Mouse (Mus musculus) CH12.LX (cell line): ENCODE data around the gene Hk1. TPM values are rescaled to one million over a fixed set of nuclear protein-coding genes. Genes with fewer than 3 reads are reported as not detected.

Source experiments
- DNase-seq: peaks from one replicate; pipeline ENCODE4 v3.0.0-alpha.2; 2013; ENCODE audit errors: extremely low read depth
- H3K27ac ChIP-seq: 2 replicates; pipeline ENCODE4 v1.5.1; 2012; ENCODE audit warnings: low read depth, mild to moderate bottlenecking, control low read depth, moderate library complexity; ENCODE audit not compliant: insufficient read depth
- H3K27me3 ChIP-seq: replicated peaks from 2 replicates; pipeline ENCODE3; 2012; ENCODE audit warnings: inconsistent platforms
- H3K36me3 ChIP-seq, 2 experiments: replicated peaks in 1 of 2; 2 replicates each; pipeline versions ENCODE3 to v1.6.1; 2012; ENCODE audit warnings: inconsistent platforms in 1 of 2, low read length in 1 of 2, mild to moderate bottlenecking in 1 of 2, mixed read lengths in 1 of 2, moderate library complexity in 1 of 2; ENCODE audit not compliant: control insufficient read depth in 1 of 2, insufficient read depth in 1 of 2
- H3K4me1 ChIP-seq, 2 experiments: 2 replicates each; pipeline ENCODE4 v1.6.1; 2012; ENCODE audit warnings: inconsistent platforms in 1 of 2, moderate library complexity in 1 of 2; ENCODE audit not compliant: insufficient read depth in 2 of 2, control insufficient read depth in 1 of 2
- H3K4me2 ChIP-seq: 2 replicates; pipeline ENCODE4 v1.6.1; 2012; ENCODE audit warnings: low read depth, mild to moderate bottlenecking, control low read depth; ENCODE audit not compliant: poor library complexity, insufficient read depth, severe bottlenecking
- H3K4me3 ChIP-seq, 3 experiments: fragments of 150-350 bp in 1 of 3; sonication (generic) in 1 of 3; replicated peaks in 1 of 3; 2 replicates each; pipeline versions ENCODE3 to v1.5.1; 2011 to 2012; ENCODE audit warnings: low read depth in 2 of 3, low read length in 2 of 3, mild to moderate bottlenecking in 2 of 3, moderate library complexity in 2 of 3, control low read depth in 1 of 3, improper control_type of control experiment in 1 of 3, inconsistent platforms in 1 of 3, mixed read lengths in 1 of 3; ENCODE audit not compliant: poor library complexity in 1 of 3
- H3K79me2 ChIP-seq: replicated peaks from 2 replicates; pipeline ENCODE4 v1.6.1; 2012; ENCODE audit warnings: mild to moderate bottlenecking, moderate library complexity; ENCODE audit not compliant: control insufficient read depth, poor library complexity, insufficient read depth, severe bottlenecking; ENCODE audit errors: extremely low read depth
- H3K9ac ChIP-seq: 2 replicates; pipeline ENCODE4 v1.6.1; 2012; ENCODE audit warnings: low read depth, mild to moderate bottlenecking, control low read depth, moderate library complexity; ENCODE audit not compliant: insufficient read depth
- H3K9me3 ChIP-seq: replicated peaks from 2 replicates; pipeline ENCODE3; 2012; ENCODE audit warnings: low read length, inconsistent platforms, mixed read lengths
- BHLHE40 ChIP-seq: IDR thresholded peaks from 2 replicates; pipeline ENCODE4 v1.6.1; 2011; ENCODE audit warnings: mild to moderate bottlenecking, low read depth, low read length, improper control_type of control experiment
- CHD1 ChIP-seq: IDR thresholded peaks from 2 replicates; pipeline ENCODE4 v1.6.1; 2012; ENCODE audit warnings: low read depth, low read length, improper control_type of control experiment, inconsistent platforms
- CHD2 ChIP-seq: IDR thresholded peaks from 2 replicates; pipeline ENCODE4 v1.6.1; 2011; ENCODE audit warnings: low read length, improper control_type of control experiment
- EP300 ChIP-seq: IDR thresholded peaks from 2 replicates; pipeline ENCODE4 v1.6.1; 2011; ENCODE audit warnings: low read length, improper control_type of control experiment
- GABPA ChIP-seq: IDR thresholded peaks from 2 replicates; pipeline ENCODE4 v1.6.1; 2012; ENCODE audit warnings: low read depth, low read length, improper control_type of control experiment, inconsistent platforms; ENCODE audit not compliant: insufficient replicate concordance
- IRF4 ChIP-seq: IDR thresholded peaks from 2 replicates; pipeline ENCODE4 v1.6.1; 2014; ENCODE audit warnings: low read depth, mild to moderate bottlenecking, inconsistent platforms, low read length, improper control_type of control experiment
- JUN ChIP-seq: IDR thresholded peaks from 2 replicates; pipeline ENCODE4 v1.6.1; 2011; ENCODE audit warnings: low read depth, mild to moderate bottlenecking, low read length, improper control_type of control experiment, moderate library complexity; ENCODE audit not compliant: insufficient read depth
- KAT2A ChIP-seq: IDR thresholded peaks from 2 replicates; pipeline ENCODE4 v1.6.1; 2012; ENCODE audit warnings: low read length, improper control_type of control experiment, inconsistent platforms; ENCODE audit not compliant: insufficient replicate concordance
- MYC ChIP-seq: IDR thresholded peaks from 2 replicates; pipeline ENCODE4 v1.6.1; 2011; ENCODE audit warnings: low read depth, mild to moderate bottlenecking, improper control_type of control experiment, low read length
- NRF1 ChIP-seq: IDR thresholded peaks from 2 replicates; pipeline ENCODE4 v1.6.1; 2014; ENCODE audit warnings: low read depth, mild to moderate bottlenecking, inconsistent platforms, low read length, improper control_type of control experiment, moderate library complexity
- SIN3A ChIP-seq: IDR thresholded peaks from 2 replicates; pipeline ENCODE4 v1.6.1; 2012; ENCODE audit warnings: low read length, improper control_type of control experiment, inconsistent platforms
- TBP ChIP-seq: conservative IDR thresholded peaks from 2 replicates; pipeline ENCODE4 v1.6.1; 2011; ENCODE audit warnings: low read depth, low read length, improper control_type of control experiment
- TCF12 ChIP-seq: IDR thresholded peaks from 2 replicates; pipeline ENCODE4 v1.6.1; 2014; ENCODE audit warnings: low read depth, mild to moderate bottlenecking, inconsistent platforms, low read length, improper control_type of control experiment
- UBTF ChIP-seq: IDR thresholded peaks from 2 replicates; pipeline ENCODE4 v1.6.1; 2012; ENCODE audit warnings: low read depth, mild to moderate bottlenecking, inconsistent platforms, low read length, improper control_type of control experiment, moderate library complexity
- ZC3H11A ChIP-seq: IDR thresholded peaks from 2 replicates; pipeline ENCODE4 v1.6.1; 2012; ENCODE audit warnings: low read depth, mild to moderate bottlenecking, inconsistent platforms, low read length, improper control_type of control experiment
- ZKSCAN1 ChIP-seq: IDR thresholded peaks from 2 replicates; pipeline ENCODE4 v1.6.1; 2012; ENCODE audit warnings: low read depth, inconsistent platforms, low read length, improper control_type of control experiment, borderline replicate concordance
- ZMIZ1 ChIP-seq: IDR thresholded peaks from 2 replicates; pipeline ENCODE4 v1.6.1; 2012; ENCODE audit warnings: low read depth, mild to moderate bottlenecking, inconsistent platforms, low read length, improper control_type of control experiment
- dilution Hi-C: fragments of 300-500 bp; cut with MboI; formaldehyde crosslinking; loops from 2 replicates; pipeline ENCODE4 v1.14.3; 2020; ENCODE audit warnings: low sequenced_read_pairs; ENCODE audit not compliant: extremely low pct_unique_long_range_greater_than_20kb, extremely low pct_ligation_motif_present
- in situ Hi-C: fragments of 300-500 bp; cut with MboI; formaldehyde crosslinking; loops from 3 replicates; pipeline ENCODE4 v1.14.3; 2019; ENCODE audit warnings: low sequenced_read_pairs, low pct_ligation_motif_present, low pct_unique_long_range_greater_than_20kb, mixed read lengths
- polyA plus RNA-seq: library from polyadenylated mRNA; unstranded; fragments of >175 nt; gene quantifications from 2 replicates; pipeline ENCODE4 v1.2.1, GENCODE M21; 2012; ENCODE audit warnings: low read depth; ENCODE audit not compliant: insufficient read length
- total RNA-seq, 2 experiments: library from RNA; depleted of rRNA; stranded (reverse); fragments of 300-350 nt in 1 of 2; fragments of >200 nt in 1 of 2; gene quantifications; 2 replicates each; pipeline ENCODE4 v1.2.3; 2012 to 2014

Gene Hk1
- total and polyA plus RNA-seq, 3 experiments, result 9.3 to 30.1 (median 23.4) TPM

DNA sequence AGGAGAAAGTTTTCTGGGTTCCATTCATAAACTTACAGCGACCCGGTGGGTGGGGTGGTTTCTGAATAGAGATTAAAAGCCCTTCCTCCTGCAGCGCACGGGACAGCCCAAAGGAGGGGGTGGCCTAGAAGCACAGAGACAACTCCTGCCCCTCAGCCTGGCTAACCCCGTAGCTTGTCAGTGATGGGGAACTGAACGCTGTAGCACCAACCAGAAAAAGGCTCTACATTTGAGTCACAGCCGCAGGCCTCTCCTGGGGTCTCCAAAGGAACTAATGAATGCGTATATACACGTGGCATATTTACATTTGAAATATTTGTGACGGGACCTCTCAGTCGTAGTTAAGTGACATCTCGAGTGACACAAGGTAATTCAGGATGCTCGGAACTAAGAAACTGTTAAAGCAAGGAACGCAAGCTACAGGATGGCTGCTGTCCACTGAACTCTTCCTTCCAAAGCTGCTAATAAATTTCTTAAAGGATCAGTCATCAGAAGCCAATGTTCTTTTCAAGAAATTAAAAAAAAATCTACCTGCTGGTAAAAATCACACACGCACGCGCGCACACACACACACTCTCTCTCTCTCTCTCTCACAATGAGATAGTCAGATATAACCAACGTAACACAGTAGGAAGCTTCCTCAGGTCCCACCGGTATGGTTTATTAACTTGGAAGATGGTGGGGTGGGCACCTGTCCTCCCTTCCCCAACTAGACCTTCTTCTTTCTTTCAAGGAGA is 44.9 kb downstream of the Hk1 start (continued):
- TF ChIP-seq EP300 (no peak), BHLHE40 (peak; percentile 78), MYC (0 out of 2 replicates have a peak, but pooled peaks have one; percentile 20), ZKSCAN1 (no peak), ZC3H11A (no peak), KAT2A (no peak), NRF1 (peak; percentile 41; the same call in 1 of the 2 replicates), IRF4 (peak; percentile 76), CHD1 (0 out of 2 replicates have a peak, but pooled peaks have one; percentile 31), TBP (0 out of 2 replicates have a peak, but pooled peaks have one; percentile 19), CHD2 (peak; percentile 23; the same call in 1 of the 2 replicates)
- TF ChIP-seq, all 38 proteins: peak for 13

DNA sequence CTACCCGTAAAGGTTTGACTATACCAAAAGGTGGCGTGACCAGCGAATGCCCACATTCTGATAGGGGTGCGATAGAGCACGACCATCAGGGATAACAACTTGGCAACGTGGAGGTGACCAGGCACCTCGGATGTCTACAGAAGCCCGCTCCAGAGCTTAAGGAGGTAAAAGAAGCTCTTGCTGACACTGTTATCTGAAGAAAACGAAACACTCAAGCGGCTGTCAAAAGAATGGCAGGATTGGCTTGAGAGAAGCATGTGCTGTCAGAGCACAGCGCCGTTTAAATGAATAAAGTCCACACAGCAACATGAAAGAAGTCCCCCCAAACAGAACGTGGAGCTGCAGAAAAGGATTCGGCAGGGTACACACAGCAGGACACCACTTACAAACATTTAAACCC is 46.4 kb downstream of the Hk1 start:
- peaks cover 4 to 54% of the 10 kb centered on the region in 2 experiments for H3K4me1 ChIP-seq
- no peaks in the 10 kb centered on the region for H3K79me2 ChIP-seq
- in situ Hi-C loops, result no loop called here
- dilution Hi-C loops, result no loop called here
- peaks cover 0 to 15% of the 10 kb centered on the region in 2 experiments for H3K36me3 ChIP-seq
- H3K4me3 ChIP-seq, result no peak overlapping the region
- DNase-seq, result no peak
- no peak overlapping the region for H3K27ac ChIP-seq
- H3K9ac ChIP-seq, result no peak overlapping the region
- no peaks in the 10 kb centered on the region for H3K27me3 ChIP-seq
- no peak overlapping the region for H3K4me2 ChIP-seq
- TF ChIP-seq ZC3H11A (no peak), ZMIZ1 (no peak), EP300 (no peak), JUN (no peak), UBTF (no peak), GABPA (no peak), SIN3A (no peak), MYC (no peak), TCF12 (no peak)
- TF ChIP-seq, all 38 proteins: peak for 0
- H3K9me3 ChIP-seq, result peaks cover 3% of the 10 kb centered on the region
